Mouse (Mus musculus): ENCODE results near the gene Gm29735.
"Not testable (repeated sequence)": the region's sequence is repeated elsewhere in the genome, so short reads cannot be mapped to it uniquely, and the experiment has no call there.

Gm29735 gene

DNA sequence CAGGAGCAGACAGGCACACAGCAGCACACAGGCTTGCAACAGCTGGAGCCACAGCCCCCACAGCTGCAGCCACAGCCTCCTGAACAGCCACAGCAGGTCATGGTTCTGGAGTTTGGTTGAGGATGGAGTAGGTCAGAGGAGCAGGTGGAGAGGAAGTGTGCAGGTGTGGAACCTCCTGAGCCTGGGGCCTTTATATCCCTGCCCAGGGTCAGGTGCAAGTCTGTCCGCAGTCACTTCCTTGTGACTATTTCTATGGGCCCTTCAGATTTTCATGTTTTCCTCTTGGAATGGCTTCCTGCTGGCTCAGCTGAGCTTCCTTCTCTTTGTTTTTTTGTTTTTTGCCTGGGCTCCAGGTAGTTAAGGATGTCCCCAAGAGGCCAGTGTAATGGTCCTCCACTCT lies 36.3 kb downstream of the Gm29735 start, which contains the start of gene Gm45618:
TSS of gene Gm45618 (minus strand) at position 101 of the 400 bp plus-strand sequence.
- not testable (repeated sequence) for DNase-seq (ENCODE audit: low spot score)

- DNase-seq (ENCODE audit: low spot score), result no peak
These were observed 37.3 kb downstream of the Gm29735 start for GRCm38 (mm10) chr7:142119632-142120031.
